Mouse (Mus musculus) CD4-positive, CD25-positive, alpha-beta regulatory T cell (primary cell): Measurements from ENCODE around the gene Rars2. TPM values are rescaled to one million over a fixed set of nuclear protein-coding genes. Genes with fewer than 3 reads are reported as not detected.

Experiments used
- polyA plus RNA-seq: library from polyadenylated mRNA; unstranded; fragments of 100-300 nt; shearing (Covaris generic); gene quantifications from one replicate; pipeline ENCODE4 v1.2.1, GENCODE M21; 2017

Gene Rars2
- polyA plus RNA-seq = 55.7 TPM

GRCm38 (mm10) chr4:34614630-34615094 lies at the start of gene Rars2, which contains the start of gene Orc3:
Rars2 (plus strand) TSS chr4:34614957.
Orc3 (minus strand) TSS chr4:34614944.

GRCm38 (mm10) chr4:34686874-34687567 lies 72.3 kb downstream of the Rars2 start, which contains the start of gene Slc35a1:
Slc35a1 (minus strand) TSS chr4:34687438.

Other genes starting within 250 kb of the Rars2 start
- gene Akirin2, start 64.0 kb upstream of the Rars2 start, polyA plus RNA-seq = 83.1 TPM
- 113 TPM for gene Orc3, start within 50 bp of the Rars2 start, polyA plus RNA-seq
- 27.4 TPM for gene Slc35a1, start 72.5 kb downstream of the Rars2 start, polyA plus RNA-seq
- gene Cfap206, start 115.2 kb downstream of the Rars2 start, polyA plus RNA-seq = not detected
- gene Gm136, start 141.3 kb downstream of the Rars2 start, polyA plus RNA-seq = not detected
- 78.3 TPM for gene Smim8, start 163.5 kb downstream of the Rars2 start, polyA plus RNA-seq